Mouse (Mus musculus): Measurements from ENCODE around the gene Gm21964. TPM values are rescaled to one million over a fixed set of nuclear protein-coding genes. Genes with fewer than 3 reads are reported as not detected.

Gm21964 gene
- polyA plus RNA-seq, 1 experiment from 2014 or later = not detected

Other genes starting within 250 kb of the Gm21964 start
- gene Phlpp2, start 232.7 kb upstream of the Gm21964 start, polyA plus RNA-seq (2014; fragmentation: Nextera tagmentation; extraction: Ambion mirVana) = 1.9 and 2.0 TPM in 2 replicates
- gene Marveld3, start 139.0 kb upstream of the Gm21964 start, polyA plus RNA-seq (2014; fragmentation: Nextera tagmentation; extraction: Ambion mirVana) = 0.12 and 0.51 TPM in 2 replicates
- 0.11 TPM in 1 of 2 replicates, not detected in the other for gene Tat, start 110.8 kb upstream of the Gm21964 start, polyA plus RNA-seq (2014; fragmentation: Nextera tagmentation; extraction: Ambion mirVana)
- 1.3 and 1.9 TPM in 2 replicates for gene Chst4, start 61.5 kb upstream of the Gm21964 start, polyA plus RNA-seq (2014; fragmentation: Nextera tagmentation; extraction: Ambion mirVana)
- gene Zfp612, start 21.5 kb upstream of the Gm21964 start, polyA plus RNA-seq (2014; fragmentation: Nextera tagmentation; extraction: Ambion mirVana) = 5.9 and 6.4 TPM in 2 replicates
- not detected in 2 replicates for gene Gm17720, start 1.5 kb downstream of the Gm21964 start, polyA plus RNA-seq (2014; fragmentation: Nextera tagmentation; extraction: Ambion mirVana)
- gene Calb2, start 67.0 kb downstream of the Gm21964 start, polyA plus RNA-seq (2014; fragmentation: Nextera tagmentation; extraction: Ambion mirVana) = 0.42 and 0.65 TPM in 2 replicates
- gene Cmtr2, start 114.5 kb downstream of the Gm21964 start, polyA plus RNA-seq (2014; fragmentation: Nextera tagmentation; extraction: Ambion mirVana) = 4.3 and 5.7 TPM in 2 replicates
- gene Hydin, start 165.8 kb downstream of the Gm21964 start, polyA plus RNA-seq (2014; fragmentation: Nextera tagmentation; extraction: Ambion mirVana) = 0.07 and 0.08 TPM in 2 replicates

Measured in heart, embryonic 14.5 days (tissue).